Mouse (Mus musculus): Measurements from ENCODE around the gene Fer.

DNA sequence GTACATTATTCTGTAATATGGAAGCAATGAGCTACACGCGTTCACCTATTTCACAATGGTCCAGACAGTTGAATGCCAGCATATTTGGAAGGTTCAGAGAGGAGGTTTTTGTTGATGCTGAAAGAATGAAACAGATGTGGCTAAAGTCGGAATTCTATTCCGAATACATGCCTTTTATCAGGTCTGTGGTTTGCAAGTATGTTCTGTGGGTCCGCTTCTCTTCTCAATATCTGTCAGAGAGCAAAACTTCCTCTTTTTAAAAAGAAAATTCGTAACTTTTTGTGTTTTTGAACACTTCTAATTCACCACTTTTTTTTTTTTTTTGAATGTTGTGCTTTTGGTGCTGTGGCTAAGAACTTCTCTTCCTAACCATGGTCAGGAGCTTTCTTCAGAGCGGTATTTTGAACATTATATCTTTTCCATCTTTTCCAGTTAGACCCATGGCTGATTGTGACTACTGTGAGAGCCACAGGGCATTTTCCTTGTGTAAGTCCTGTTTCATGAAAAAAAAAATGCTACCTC lies 5.8 kb upstream of the Fer start:
- TF ChIP-seq CTCF (IDR thresholded peaks at IDR 0.05) = no peak
- no peak for TF ChIP-seq EP300 (IDR thresholded peaks at IDR 0.05)

All from lung, postnatal 0 days (tissue).